Mouse (Mus musculus): ENCODE results near the gene Mrpl51. TPM values are rescaled to one million over a fixed set of nuclear protein-coding genes. Genes with fewer than 3 reads are reported as not detected.

The Mrpl51 gene
- polyA plus RNA-seq (2014; fragmentation: Illumina TruSeq; extraction: RNeasy Lipid Tissue Mini Kit (QIAGEN cat#74804); ENCODE audit: low replicate concordance) = 119 TPM

DNA sequence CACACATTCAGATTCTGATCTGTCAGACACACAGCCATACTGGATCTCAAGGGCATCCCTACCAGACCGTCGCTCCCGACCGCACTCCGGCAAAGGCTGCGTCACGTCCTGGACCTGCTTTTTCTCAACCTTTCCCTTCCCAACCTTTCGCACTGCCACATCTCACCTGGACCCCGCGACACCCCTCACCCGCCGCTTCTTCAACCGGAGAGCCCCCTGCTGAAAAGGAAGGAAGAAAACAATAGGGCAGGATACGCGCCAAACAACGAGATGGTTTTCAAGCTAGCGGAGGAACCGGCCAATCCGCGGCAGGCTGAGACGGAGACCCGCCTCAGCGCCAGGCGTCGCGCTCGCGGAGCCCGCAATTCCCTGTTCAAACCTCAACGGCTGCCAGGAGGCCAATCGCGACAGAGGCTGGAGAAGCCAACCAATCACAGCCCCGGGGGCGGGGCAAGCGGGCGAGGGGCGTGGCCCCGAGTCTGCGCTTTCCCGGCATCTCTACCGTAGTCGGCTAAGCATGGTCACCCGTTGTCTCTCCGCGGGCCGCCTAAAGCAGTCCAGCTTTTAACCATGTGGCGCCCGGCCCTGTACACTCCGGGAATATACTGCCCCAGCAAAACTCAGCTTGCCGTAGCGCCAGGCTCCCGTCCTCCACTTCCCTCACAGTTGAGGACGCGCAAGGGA, at the start of gene Mrpl51, which contains the start of gene Ncapd2:
Mrpl51 (plus strand) TSS at position 470 of the 684 bp plus-strand sequence.
Ncapd2 (minus strand) TSS at position 370 of the 684 bp plus-strand sequence.

DNA sequence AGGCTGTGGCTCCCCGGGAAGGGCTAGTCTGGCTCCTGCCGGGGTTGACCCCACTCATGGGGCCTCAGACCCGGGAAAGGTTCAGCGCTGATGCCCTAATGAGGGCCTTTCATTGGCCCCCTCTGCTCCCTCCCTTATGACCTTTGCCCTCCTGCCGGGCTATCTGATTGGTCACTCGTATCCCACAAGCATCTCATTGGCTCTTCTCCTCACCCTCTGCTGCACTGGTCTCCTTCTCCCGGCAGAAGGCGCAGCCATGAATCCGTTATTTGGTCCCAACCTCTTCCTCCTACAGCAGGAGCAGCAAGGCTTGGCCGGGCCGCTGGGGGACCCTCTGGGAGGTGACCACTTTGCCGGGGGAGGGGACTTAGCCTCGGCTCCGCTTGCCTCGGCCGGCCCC, 46.6 kb upstream of the Mrpl51 start, which contains the start of gene Iffo1:
Iffo1 (plus strand) TSS at position 241 of the 400 bp plus-strand sequence.

DNA sequence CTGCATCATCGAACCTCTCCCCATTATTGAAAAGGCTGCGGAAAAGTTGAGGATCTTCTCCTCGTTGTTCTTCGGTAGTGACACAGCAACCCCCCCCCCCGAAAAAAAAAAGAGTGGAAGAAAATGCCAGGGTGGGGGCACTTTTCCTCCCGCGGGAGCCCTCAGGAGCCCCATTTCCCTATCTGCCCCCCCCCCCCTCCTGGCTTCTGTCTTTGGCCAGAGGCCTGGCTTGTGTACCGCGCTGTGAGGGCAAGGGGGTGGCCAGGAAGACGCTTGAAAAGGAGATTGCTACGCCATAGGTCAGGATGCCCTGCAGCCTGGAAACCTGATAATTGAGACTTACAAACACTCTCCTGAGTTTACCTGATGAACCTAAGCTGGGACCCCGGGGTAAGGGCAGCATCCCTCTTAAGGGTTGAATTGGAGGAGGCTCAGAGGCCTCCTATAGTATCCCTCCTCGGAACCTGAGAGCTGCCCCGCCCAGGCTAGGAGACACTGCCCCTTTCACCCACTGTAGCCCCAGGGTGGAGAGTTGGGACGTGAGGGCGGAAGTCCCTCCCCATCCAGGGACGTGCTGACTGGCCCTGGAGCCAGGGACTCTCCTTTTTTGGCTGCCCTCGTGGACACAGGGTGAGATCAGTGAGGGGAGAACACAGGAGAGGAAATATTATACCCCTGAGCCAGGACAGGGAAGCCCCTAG, 25.4 kb upstream of the Mrpl51 start, which contains the start of gene Gapdh:
Gapdh (minus strand) TSS at position 417 of the 701 bp plus-strand sequence.

DNA sequence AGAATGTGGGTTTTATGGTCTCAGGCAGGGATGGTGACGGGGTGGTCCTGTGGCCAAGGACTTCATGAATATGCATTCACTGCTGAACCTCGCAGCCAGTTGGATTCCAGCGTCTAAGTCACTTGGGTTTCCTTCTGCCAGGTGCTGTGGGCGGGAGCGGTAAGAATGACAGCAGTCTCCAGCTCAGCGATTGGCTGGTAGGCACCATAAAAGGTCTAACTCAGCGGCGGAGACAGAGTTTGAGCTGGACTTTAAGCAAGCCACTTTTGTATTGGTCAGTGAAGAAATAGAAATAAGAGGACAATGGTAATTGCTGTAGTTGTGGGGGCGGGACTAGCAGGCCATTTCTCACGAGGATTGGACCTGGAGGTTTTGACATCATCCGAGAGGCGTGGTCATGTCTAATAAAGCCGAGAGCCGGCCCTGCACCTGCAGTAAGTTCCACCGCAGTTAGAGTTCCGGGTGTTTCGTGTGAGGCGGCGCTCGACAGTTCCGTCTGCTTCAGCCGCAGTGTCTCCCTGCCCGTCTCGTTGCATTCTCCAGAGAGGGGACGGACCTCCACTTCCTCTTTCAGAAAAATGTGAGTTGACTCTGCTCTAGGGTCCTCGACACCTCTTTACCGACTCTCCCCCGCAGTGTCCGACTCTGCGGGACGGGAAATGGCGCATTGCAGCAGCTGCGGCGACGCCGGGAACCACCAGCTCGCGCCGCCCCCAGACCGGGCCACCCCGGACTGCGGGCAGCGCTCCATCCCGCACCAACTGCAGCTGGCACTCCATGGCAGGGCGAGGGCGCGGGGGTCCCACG, 23.8 kb downstream of the Mrpl51 start, which contains the start of gene Vamp1:
Vamp1 (plus strand) TSS at position 404 of the 807 bp plus-strand sequence.

DNA sequence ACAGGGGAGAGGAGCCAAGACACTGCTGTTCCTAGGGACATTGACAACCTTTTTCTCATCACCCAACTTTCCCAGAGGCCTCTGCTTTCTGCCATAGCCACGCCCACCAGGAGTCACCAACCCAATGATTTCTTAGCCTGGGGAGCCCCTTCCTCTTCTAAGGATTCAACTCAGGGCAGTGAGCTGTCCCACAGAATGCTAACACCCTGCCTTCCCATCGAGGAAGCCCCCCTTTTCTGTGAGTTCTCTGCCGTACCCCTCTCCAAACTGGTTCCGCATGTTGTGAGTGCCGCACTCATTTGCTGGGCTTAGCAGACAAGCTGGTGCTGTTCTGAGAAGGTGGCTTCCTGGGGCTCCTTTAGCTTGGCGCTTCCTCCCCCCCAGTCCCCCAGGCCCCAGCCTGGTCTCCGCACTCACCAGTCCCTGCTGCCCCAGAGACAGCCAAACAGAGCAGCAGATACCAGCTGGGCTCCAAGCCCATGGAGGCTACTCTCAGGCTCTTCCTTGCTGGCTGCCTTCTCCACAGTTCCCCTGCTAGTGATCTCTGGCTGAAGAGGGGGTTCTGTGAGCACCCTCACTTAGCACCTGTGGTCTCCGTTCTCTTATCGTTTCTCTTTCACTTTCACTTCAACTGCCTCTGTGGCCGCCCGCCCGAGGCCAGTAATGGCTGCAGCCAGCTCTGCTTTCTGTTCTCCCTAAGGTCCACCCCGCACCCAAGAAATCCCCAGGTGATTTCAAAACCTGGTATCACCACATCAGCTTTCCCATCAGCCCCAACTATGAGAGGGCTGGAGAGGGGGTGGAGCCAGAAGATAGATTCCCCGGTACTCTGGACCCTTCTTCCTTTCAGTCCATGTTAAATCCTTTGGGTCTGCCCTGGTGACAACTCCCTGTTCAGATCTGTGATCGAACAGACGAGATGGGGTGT, 39.8 kb downstream of the Mrpl51 start, which contains the start of gene Tapbpl:
Tapbpl (minus strand) TSS at position 744 of the 928 bp plus-strand sequence.

DNA sequence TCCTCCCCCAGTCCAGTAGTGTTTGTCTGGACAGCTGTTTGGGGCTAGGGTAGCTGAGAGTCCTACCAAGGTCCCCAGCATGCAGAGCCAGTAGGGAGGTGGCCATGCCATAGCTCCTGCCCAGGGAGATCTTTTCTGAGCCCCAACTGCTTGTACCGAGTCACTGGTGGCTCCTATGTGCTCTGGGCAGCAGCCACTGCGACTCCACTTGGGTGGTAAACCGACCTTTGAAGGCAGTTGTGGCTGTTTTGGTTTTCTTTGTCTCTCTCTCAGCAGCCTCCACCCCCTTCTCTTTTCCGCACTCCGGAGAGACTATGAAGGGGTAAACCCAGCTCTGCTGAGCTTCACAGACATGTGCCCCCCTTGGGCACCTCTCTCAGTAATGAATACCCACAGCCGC, 45.2 kb downstream of the Mrpl51 start, which contains the start of gene Cd27:
Cd27 (minus strand) TSS at position 229 of the 400 bp plus-strand sequence.

Other genes with a start within 250 kb of the Mrpl51 start
- gene Cops7a, start 226.3 kb upstream of the Mrpl51 start, polyA plus RNA-seq (2014; fragmentation: Illumina TruSeq; extraction: RNeasy Lipid Tissue Mini Kit (QIAGEN cat#74804); ENCODE audit: low replicate concordance) = 17.0 TPM
- 0.33 TPM for gene Pianp, start 195.1 kb upstream of the Mrpl51 start, polyA plus RNA-seq (2014; fragmentation: Illumina TruSeq; extraction: RNeasy Lipid Tissue Mini Kit (QIAGEN cat#74804); ENCODE audit: low replicate concordance)
- gene Zfp384, start 182.7 kb upstream of the Mrpl51 start, polyA plus RNA-seq (2014; fragmentation: Illumina TruSeq; extraction: RNeasy Lipid Tissue Mini Kit (QIAGEN cat#74804); ENCODE audit: low replicate concordance) = 12.7 TPM
- 18.8 TPM for gene Ing4, start 152.0 kb upstream of the Mrpl51 start, polyA plus RNA-seq (2014; fragmentation: Illumina TruSeq; extraction: RNeasy Lipid Tissue Mini Kit (QIAGEN cat#74804); ENCODE audit: low replicate concordance)
- gene Acrbp, start 142.1 kb upstream of the Mrpl51 start, polyA plus RNA-seq (2014; fragmentation: Illumina TruSeq; extraction: RNeasy Lipid Tissue Mini Kit (QIAGEN cat#74804); ENCODE audit: low replicate concordance) = 2.5 TPM
- gene Lpar5, start 123.9 kb upstream of the Mrpl51 start, polyA plus RNA-seq (2014; fragmentation: Illumina TruSeq; extraction: RNeasy Lipid Tissue Mini Kit (QIAGEN cat#74804); ENCODE audit: low replicate concordance) = 1.6 TPM
- 31.1 TPM for gene Chd4, start 95.8 kb upstream of the Mrpl51 start, polyA plus RNA-seq (2014; fragmentation: Illumina TruSeq; extraction: RNeasy Lipid Tissue Mini Kit (QIAGEN cat#74804); ENCODE audit: low replicate concordance)
- 0.33 TPM for gene Nop2, start 59.9 kb upstream of the Mrpl51 start, polyA plus RNA-seq (2014; fragmentation: Illumina TruSeq; extraction: RNeasy Lipid Tissue Mini Kit (QIAGEN cat#74804); ENCODE audit: low replicate concordance)
- gene Iffo1, start 46.6 kb upstream of the Mrpl51 start, polyA plus RNA-seq (2014; fragmentation: Illumina TruSeq; extraction: RNeasy Lipid Tissue Mini Kit (QIAGEN cat#74804); ENCODE audit: low replicate concordance) = 0.59 TPM
- gene Gapdh, start 25.3 kb upstream of the Mrpl51 start, polyA plus RNA-seq (2014; fragmentation: Illumina TruSeq; extraction: RNeasy Lipid Tissue Mini Kit (QIAGEN cat#74804); ENCODE audit: low replicate concordance) = 39.7 TPM
- 3.7 TPM for gene Ncapd2, start 100 bp upstream of the Mrpl51 start, polyA plus RNA-seq (2014; fragmentation: Illumina TruSeq; extraction: RNeasy Lipid Tissue Mini Kit (QIAGEN cat#74804); ENCODE audit: low replicate concordance)
- 6.0 TPM for gene Vamp1, start 23.8 kb downstream of the Mrpl51 start, polyA plus RNA-seq (2014; fragmentation: Illumina TruSeq; extraction: RNeasy Lipid Tissue Mini Kit (QIAGEN cat#74804); ENCODE audit: low replicate concordance)
- gene Tapbpl, start 40.1 kb downstream of the Mrpl51 start, polyA plus RNA-seq (2014; fragmentation: Illumina TruSeq; extraction: RNeasy Lipid Tissue Mini Kit (QIAGEN cat#74804); ENCODE audit: low replicate concordance) = 7.6 TPM
- gene Cd27, start 45.2 kb downstream of the Mrpl51 start, polyA plus RNA-seq (2014; fragmentation: Illumina TruSeq; extraction: RNeasy Lipid Tissue Mini Kit (QIAGEN cat#74804); ENCODE audit: low replicate concordance) = not detected
- not detected for gene Tuba3a, start 94.2 kb downstream of the Mrpl51 start, polyA plus RNA-seq (2014; fragmentation: Illumina TruSeq; extraction: RNeasy Lipid Tissue Mini Kit (QIAGEN cat#74804); ENCODE audit: low replicate concordance)
- gene Ltbr, start 122.1 kb downstream of the Mrpl51 start, polyA plus RNA-seq (2014; fragmentation: Illumina TruSeq; extraction: RNeasy Lipid Tissue Mini Kit (QIAGEN cat#74804); ENCODE audit: low replicate concordance) = 1.2 TPM
- gene Scnn1a, start 128.9 kb downstream of the Mrpl51 start, polyA plus RNA-seq (2014; fragmentation: Illumina TruSeq; extraction: RNeasy Lipid Tissue Mini Kit (QIAGEN cat#74804); ENCODE audit: low replicate concordance) = 0.97 TPM
- gene Tnfrsf1a, start 157.6 kb downstream of the Mrpl51 start, polyA plus RNA-seq (2014; fragmentation: Illumina TruSeq; extraction: RNeasy Lipid Tissue Mini Kit (QIAGEN cat#74804); ENCODE audit: low replicate concordance) = 3.9 TPM
- 0.56 TPM for gene Plekhg6, start 189.0 kb downstream of the Mrpl51 start, polyA plus RNA-seq (2014; fragmentation: Illumina TruSeq; extraction: RNeasy Lipid Tissue Mini Kit (QIAGEN cat#74804); ENCODE audit: low replicate concordance)